Mouse (Mus musculus) liver, embryonic 14.5 days (tissue): Measurements from ENCODE around the gene Plagl2.

ENCODE experiments used
- CTCF ChIP-seq: IDR thresholded peaks from 2 replicates; pipeline ENCODE4 v1.5.1; 2016; ENCODE audit warnings: antibody characterized with exemption, low read depth, control low read depth
- EP300 ChIP-seq: IDR thresholded peaks from 2 replicates; pipeline ENCODE4 v1.6.1; 2016; ENCODE audit warnings: antibody characterized with exemption, low read depth

GRCm38 (mm10) chr2:153237891-153238290, 3.3 kb downstream of the Plagl2 start:
- TF ChIP-seq CTCF (no peak), EP300 (no peak)
